Mouse (Mus musculus) layer of hippocampus, adult 9-10 months (tissue): Measurements from ENCODE around the gene Arhgap33.

Source experiments
- DNase-seq: peaks from one replicate; pipeline ENCODE4 v3.0.0; 2022; ENCODE audit warnings: low spot score

The Arhgap33 gene

DNA sequence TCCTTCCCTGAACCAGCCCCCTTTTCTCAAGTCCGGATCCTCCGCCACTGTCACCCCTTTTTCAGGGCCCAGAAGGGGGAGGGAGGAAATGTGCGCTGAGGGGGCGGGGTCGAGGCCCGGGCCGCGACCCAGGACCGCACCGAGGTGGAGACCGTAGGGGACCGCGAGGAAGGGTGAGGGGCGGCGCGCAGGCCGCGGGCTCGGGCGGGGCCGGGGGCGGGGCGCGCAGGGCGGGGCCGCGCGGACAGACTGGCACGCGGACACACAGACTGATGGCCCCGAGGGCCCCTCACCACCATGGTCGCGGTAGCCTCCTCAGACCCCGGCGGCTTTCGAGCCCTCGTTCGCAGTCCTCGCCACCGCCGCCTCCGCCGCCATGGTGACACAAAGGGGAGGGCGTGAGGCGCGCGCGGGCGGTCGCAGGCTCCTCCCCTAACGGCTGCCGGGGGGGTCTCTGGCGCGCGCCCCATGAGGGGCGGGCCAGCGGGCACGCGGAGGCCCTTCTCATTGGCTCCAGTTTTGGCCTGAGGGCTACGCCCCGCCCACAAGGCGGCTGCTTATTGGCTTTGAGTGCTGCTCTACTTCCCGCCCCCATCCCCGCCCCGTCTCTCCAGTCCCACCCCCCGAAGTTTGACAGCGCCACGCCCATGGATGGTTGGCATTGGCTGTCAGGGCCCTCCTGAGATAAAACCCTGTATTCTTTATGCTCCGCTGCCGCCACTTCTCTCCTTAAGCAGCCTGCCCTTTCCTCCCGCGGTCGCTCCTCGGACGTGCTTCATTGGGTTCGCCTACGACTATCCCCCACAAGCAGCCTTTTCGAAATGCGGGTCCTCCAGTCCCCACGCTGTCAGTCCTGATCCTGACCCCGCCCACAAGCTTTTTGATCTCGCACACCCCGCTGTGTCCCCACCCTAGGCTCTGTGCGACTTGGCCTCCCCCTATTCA, at the start of gene Arhgap33:
Gene Arhgap33 (minus strand): TSS at position 428 of the 945 bp plus-strand sequence.
- DNase-seq = peak; percentile 93

DNA sequence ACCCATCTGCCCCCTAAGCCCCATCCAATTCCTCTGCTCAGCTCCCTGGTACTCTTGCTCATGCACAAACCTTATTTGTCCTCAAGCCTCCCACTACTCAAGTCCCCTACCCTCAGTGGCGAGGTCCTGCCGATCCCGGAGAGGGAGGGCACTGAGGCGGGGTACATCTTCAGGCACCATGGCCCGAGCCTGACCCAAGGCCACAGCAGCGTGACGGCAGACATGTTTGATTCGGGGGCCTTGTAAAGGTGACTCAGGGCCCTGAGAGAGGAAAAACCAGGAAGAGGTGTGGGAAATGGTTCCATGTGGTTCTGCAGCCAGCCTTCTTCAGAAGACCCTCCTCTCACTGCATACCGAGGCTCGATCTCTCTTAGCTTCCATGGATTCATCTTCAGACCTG, 49.5 kb upstream of the Arhgap33 start:
- DNase-seq = no peak

DNA sequence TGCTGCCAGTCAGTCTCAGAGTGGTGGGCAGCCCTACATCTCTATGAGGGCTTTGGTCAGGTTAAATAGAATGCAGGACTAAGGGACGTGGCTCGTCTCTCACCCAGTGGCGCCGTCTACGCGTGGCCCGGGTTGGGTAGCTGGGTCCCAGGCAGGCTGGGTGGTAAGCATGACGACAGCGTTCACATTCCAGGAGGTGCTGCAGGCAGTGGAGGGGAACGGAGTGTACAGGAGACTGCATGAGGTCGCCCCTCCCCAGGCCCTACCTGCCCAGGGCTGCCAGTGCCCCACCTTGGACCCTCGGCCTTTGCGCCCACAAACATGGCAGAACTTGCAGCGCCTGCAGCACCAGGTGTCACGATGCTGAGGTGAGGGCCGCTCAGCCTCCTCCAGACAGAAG, 46.7 kb upstream of the Arhgap33 start:
- DNase-seq = no peak

DNA sequence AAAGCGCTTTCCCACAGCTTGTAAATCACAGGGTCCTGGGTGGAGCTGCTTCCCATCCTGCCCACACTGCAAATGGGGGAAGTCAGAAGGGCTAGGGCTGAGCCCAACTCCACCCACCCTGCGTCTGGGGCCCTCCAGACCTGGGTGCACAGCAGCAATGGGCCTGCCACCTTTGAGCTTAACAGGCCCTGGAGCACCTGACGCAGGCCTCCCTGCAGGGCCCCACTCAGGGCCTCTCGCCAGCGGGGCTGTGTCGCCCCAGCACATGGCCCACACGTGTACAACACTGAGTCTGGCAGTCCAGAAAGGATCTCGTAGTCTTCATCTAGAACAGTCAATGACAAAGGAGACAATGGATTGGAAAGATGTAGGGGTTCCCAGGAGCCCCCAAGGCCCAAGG, 45.1 kb upstream of the Arhgap33 start:
- no peak for DNase-seq

DNA sequence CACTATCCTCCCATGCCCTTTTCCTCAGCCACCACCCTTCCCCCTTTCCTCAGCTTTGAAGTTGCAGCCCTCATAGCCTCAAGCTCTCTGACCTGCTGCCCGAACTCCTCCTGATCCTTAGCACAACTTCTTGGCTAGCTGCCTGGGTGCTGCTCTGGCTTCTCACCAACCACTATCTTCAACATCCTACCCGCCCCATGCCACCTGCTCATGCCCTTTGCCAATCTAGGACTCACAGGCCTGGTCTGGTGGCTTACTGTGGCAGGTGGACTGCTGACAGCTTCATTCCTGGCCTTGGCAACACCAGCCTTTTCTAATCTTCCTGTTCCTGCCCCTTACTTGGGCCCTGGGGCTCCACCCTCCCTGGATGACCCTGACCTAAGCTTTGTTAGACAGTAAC, 38.1 kb upstream of the Arhgap33 start:
- DNase-seq = no peak

DNA sequence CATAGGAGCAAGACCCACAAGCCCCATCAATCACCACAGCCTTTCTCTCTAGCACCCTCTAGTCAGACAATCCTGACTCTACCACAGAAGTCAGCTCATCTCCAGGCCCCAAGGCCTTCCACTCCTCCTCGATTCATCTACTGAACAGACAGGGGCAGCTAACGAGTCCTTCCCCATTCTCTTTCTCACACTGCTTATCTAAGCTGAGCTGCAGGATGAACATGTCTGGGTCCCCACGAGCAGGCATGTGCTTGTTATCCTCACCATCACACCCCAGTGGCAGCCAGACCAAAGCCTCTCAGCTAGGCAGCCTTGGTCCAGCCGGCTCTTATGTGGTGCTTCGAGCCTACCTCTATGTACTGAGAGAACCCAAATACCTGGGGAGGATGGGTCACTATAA, 37.5 kb upstream of the Arhgap33 start:
- DNase-seq = no peak

DNA sequence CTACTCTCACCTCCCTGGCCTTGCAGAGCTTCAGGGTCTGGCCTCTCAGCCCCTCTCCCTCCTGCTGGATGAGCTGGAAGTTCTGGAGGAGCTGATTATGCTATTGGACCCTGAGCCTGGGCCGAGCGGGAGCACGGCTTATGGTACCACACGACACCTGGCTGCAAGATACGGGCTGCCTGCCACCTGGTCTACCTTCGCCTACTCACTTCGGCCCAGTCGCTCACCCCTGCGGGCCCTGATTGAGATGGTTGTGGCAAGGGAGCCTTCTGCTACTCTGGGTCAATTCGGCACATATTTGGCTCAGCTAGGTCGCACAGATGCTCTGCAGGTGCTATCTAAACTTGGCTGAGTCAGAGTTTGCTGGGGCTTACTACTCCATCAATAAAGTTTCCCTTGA, 32.7 kb upstream of the Arhgap33 start:
- DNase-seq = no peak

DNA sequence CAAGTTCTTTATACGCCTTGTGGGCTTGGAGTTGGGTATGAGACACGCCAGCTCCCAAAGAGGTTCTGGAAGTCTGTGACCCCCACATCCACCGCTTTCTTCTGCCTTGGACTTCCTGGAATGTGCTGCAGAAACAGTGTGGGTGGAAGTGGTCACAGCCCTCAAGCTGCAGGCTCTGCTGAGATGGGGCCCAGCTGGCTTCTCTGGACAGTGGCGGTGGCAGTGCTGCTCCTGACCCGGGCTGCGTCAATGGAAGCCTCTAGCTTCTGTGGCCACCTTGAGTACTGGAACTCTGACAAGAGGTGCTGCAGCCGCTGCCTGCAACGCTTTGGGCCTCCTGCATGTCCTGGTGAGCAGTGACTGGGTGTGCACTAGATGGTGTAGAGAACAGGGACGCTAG, 31.2 kb upstream of the Arhgap33 start:
- no peak for DNase-seq

DNA sequence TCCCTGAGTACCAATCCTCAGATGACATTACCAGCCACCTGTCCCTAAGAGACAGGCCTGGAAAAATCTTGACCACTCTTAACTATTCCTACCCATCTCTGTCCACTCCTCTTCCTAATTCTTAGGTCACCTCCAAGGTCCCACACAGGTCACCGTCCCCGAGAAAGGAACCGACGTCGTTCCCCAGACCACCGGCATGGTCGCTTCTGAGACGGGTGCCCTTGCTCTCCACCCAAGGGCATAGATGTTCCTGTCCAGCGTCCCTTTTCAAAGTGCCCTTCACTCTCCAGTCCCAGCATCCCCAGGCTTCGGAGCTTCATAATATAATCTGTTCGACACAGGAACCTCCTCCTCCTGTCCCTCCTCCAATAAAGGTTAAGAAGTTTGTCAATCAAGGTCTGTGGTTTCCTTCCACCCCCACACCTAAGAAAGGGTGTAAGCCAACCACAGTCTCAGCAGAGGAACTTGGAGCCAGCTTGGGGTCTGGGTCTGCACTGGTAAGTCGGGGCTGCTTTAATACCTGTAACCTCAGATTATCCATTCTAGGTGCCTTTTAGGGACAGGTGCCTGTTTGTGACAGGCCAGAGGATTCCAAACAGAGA, 30.2 kb upstream of the Arhgap33 start, which contains the start of gene Igflr1:
Gene Igflr1 (plus strand): TSS at position 458 of the 602 bp plus-strand sequence.
- DNase-seq = no peak

DNA sequence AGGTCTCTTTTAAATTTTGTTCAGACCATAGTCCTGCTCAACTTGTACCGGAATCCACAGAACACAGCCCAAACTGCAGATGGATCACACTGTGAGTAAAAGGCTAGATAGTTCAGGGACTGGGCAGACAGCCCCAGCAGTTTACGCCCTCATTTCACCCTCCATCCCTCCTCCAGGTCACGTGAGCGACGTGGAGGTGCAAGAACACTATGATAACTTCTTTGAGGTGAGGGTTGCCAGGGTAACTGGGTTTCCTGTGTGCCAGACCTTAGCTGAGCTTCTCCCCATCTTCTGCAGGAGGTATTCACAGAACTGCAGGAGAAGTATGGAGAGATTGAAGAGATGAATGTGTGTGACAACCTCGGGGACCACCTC, 29.0 kb upstream of the Arhgap33 start:
- DNase-seq = no peak

DNA sequence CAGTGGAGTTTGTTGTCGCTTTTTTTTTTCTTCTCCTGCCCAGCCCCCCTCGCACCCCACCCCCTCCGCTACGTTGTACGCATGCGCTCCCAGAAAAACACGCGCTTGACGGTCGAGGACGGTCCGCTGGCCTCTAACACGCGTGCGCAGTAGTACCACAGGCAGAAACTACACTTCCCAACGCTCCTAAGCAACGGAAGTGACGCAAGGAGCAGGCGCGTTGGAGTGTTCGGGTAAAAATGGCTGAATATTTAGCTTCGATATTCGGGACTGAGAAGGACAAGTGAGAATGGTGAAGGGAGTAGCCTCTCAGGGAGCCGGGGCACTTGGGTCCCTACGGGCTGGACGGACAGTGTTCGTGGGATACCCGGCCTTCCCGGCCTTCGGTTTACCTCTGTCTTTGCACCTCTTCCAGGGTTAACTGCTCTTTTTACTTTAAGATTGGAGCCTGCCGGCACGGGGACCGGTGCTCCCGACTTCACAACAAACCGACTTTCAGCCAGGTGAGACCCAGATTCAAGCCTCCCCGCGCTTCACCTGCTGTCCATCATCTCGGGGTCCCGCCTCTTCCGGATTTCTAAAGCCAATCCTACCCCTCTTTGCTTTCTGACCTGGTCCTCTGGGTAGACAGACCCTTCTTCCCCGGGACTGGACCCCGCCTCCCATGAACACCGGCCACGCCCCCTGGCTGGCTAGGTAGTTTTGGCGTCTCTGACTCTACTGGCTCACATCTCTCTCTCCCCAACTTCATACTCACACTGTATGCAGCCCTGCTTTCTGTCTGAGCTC, 28.5 kb upstream of the Arhgap33 start, which contains the start of the genes U2af1l4, Gm49396 and Psenen:
Gene U2af1l4 (plus strand): TSS at position 185 of the 789 bp plus-strand sequence.
Gene Gm49396 (plus strand): TSS at position 228 of the 789 bp plus-strand sequence.
Gene Psenen (minus strand): TSS at position 511 of the 789 bp plus-strand sequence.
- peak; percentile 91 for DNase-seq

DNA sequence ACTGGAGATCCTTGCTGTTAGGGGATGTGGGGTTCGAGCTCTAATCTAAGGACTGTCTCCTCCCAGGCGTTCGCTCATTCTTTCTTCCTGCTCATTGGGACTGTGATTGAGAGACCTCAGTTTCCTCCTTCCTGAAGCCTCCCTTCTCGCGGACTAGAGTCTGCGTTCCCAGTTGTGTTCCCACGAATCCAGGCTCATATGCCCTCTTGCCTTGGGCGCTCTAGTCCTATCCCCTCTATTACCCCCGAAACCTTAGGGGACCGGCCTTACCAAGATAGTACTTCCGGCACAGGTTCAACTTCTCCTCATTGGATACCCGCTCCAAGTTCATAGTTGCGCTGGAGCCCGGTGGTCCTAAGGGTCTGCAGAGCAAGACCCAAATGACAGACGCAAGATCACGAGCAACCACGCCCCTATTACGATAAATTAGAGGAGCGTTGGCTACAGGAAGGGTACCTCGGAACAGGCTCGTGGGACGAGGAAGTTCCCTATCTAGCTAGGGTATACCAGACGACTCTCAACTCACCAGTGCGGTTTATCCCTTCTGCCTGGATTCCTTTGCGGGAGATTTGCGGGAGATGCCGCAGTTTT, 27.8 kb upstream of the Arhgap33 start:
- peak; percentile 26 for DNase-seq

DNA sequence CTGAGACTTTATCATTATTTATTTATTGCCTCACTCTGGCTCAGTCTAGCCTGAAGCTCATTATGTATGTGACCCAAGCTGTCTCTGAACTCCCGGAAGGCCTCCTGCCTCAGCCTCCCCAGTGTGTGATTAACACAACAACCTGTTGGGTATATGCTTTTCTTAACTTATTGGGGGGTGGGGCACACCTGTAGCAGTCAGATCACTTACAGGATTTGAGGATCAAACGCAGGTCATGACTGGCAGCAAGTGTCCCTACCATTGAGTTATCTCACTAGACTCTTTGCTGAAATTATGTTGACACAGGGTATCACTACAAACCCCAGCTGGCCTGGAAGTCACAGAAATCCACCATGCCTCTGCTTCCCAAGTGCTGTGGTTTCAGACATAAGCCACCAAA, 25.4 kb upstream of the Arhgap33 start:
- no peak for DNase-seq

DNA sequence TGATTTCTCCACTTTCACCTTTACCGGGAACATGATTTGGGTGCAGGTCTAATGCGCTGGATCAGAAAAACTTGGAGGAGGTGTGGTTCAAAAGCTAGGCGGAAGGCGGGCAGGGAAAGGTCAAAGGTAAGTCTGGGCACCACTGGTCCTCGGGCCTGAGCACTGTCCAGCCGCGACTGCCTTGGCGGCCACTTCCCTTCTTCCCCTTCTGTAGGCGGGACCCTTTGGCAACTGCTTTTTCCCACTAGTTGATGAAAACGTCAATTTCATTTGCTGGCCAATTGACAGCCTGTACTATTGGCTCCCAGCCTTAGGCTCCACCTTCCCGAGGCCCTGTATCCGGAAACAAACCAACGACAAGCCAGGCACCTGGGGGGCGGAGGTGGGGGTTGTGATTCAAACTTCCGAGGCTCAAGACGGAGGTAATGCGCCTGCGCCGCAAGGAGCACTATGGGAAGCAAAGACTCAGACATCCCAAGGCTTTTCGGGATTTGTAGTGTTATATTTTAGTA, 24.6 kb upstream of the Arhgap33 start, which contains the start of gene Lin37:
Gene Lin37 (minus strand): TSS at position 396 of the 512 bp plus-strand sequence.
- peak; percentile 97 for DNase-seq

DNA sequence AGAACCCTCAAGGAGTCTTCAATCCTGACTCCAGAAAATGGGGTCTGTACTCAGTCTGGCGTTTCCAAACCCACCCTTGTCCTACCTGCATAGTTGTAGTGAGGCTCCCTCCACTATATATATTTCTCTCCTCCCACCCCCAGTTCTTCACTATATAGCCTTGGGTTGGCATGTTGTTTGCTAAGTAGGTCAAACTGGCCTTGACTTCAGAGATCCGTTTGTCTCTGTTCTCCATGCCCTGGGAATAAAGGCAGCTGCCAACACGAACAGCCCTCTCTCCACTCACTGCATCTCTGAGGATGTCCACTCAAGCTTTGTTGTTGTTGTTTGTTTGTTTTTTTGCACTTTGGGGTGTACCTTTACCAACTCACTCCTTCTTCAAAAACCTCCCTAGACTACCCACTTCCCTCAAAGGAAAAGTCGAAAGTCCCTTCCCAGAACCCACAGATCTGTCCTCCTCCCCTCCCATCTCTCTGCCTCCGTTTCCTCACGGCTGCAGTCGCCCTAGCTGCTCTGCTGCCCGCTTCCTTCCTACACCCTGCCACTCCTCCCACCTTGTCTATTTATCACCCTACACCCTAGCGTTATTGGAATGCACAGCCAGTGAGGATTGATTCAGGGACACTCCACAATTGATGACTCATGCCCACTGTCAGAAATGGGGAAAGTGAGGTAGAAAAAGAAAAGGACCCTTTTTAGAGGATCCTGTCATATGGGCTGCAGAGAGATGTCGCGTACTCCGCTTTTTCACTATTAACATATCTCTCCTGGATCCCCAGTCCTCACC, 24.0 kb upstream of the Arhgap33 start:
- no peak for DNase-seq

DNA sequence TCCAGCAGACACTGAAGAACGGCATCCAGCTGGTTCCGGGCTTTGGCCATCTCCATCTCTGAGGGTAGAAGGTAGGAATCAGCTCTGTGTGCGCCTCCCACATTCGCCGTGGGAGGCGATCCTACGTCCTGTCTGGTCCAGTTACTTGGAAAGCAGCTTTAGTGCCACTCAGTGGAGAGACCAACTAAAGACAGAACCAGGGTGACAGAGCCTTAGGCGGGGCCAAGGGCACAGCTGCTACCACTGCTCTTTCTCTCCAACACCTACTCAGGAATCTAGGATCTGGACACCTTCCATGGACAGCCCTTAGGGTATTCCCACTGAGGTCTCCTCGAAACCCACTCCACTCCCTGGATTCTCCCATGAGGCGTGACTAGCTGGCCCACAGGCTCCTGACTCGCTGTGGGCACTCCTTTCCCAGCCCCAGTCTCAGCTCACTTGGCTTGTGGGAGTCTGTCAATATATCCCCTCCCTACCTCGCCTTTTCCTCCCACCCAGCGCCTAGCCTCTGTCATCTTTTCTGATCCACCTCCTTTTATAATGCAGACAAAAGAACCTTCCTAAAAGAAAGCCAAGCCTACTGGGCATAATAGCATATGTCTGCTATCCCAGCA, 23.1 kb upstream of the Arhgap33 start:
- no peak for DNase-seq

DNA sequence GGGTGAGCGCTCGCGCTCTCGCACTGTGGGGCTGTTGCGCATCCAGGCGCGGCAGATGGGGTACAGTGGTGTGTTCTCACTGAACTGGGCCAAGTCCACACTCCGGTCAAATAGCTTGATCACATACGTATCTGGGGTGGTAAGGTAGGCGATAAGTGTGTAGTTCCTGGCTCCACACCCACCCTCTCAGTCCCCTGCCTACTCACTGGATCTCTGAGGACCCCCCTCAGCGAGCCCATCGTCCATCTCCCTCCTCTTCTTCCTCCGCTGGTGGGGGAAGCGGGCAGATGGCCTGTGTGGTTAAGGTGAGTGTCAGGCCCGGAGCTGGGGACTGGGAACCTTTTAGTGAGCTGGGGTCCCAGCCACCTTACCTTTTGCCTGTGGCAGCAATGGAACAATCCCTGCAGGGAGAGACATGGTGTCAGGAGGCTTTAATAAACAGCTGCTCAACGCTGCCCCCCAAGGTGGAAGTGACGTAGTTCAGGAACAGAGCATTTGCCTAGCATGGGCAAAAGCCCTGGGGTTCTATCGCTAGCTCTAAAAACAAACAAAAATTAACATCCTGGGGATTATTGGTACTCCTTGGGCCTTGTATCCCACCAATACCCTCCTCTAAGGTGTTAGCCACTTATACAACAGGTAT, 22.2 kb upstream of the Arhgap33 start:
- DNase-seq = no peak

DNA sequence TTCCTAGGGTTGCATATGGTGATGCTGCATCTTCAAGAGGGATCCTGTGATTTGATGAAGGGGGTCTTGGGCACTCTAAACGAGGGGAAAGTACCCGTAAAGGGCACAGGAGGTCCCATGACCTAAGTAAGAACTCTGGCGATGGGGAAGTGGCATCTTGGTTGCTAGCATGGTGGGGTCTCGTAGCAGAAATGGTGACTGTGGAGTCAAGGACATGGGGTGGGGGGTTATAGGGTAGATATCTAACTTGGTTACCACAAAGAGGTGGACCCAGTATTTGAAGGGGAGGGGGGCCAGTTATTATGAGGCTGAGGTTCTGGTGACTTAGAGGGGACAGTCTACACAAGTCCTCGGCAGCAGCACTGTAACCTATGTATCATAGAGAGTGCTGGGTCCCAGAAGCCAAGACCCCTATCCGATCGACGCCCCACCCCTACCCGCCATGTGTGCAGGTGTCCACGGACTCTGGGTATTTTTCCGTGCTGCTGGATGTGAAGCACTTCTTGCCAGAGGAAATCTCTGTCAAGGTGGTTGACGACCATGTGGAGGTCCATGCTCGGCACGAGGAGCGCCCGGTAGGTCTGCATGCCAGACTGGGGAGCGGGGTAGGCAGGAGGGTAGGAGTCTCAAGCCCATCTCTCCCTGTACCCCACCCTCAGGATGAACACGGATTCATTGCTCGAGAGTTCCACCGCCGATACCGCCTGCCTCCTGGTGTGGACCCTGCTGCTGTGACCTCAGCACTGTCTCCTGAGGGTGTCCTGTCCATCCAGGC, 19.1 kb upstream of the Arhgap33 start:
- DNase-seq = no peak

DNA sequence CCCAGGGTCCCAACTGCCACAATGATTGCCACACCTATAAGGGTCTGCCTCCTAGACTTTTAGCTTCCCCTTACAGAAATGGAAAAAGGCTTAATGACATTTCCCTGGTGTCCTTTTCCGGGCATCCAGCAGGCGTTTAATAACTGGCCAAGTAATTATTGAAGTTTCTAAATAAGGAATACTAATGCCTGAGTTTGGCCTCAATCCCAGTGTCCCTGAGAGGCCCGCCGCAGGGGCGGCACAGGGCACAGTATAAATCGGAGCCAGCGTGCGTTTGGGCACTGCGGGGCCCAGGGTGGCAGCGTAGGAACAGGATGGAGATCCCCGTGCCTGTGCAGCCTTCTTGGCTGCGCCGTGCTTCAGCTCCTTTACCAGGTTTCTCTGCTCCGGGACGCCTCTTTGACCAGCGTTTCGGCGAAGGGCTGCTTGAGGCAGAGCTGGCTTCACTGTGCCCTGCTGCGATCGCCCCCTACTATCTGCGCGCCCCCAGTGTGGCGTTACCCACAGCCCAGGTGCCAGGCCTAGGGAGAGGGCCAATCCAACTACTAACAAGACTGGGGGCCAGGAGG, 18.2 kb upstream of the Arhgap33 start:
- no peak for DNase-seq
